Mouse (Mus musculus) megakaryocyte, embryonic 14.5 days (primary cell): Measurements from ENCODE around the gene Morn3.

ENCODE experiments used
- FLI1 ChIP-seq: IDR thresholded peaks from 2 replicates; pipeline ENCODE4 v1.6.1; 2012; ENCODE audit warnings: low read length, inconsistent platforms, mixed read lengths
- GATA1 ChIP-seq: IDR thresholded peaks from 3 replicates; pipeline ENCODE4 v1.6.1; 2012; ENCODE audit warnings: mixed read lengths, low read length, inconsistent platforms, borderline replicate concordance

DNA sequence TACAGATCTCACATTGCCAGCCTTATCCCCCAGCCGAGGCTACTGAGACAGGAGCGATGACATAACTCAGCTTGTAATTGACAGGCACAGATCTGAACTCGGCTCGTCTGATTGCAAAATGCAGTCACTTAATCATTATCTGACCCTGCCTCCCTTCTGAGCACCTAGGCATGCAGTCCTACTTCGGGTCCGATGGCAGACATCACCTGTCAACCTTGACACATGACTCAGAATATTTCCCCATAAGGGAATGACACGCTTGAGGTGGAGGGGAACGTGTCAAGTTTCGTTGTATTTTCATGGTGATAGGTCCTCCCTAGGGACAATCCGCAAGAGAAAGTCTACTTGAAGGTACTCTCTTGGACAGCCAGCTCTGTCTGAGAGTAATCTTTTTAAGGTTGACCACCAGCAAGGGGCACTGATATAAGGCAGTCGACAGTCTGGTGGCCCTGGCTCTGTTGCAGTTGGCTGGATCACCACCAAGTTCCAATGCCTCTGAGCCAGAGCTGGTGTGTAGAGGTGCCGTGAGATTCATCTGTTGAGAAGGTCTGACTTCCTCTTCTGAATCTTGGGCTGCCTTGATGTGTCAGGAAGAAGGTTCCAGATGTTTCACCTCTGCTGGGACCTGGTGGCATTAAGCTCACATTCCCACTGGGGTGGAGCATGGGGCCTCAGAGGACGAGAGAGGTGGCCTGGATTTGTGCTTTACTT, 36.7 kb upstream of the Morn3 start:
- TF ChIP-seq GATA1 (no peak), FLI1 (no peak)
